Mouse (Mus musculus) forelimb bud, embryonic 11.5 days (tissue): ENCODE measurements around the gene Gm17571.

Experiments
- DNase-seq: peaks from one replicate; pipeline ENCODE4 v3.0.0-alpha.2; 2012; ENCODE audit warnings: low read depth, low spot score

The Gm17571 gene

DNA sequence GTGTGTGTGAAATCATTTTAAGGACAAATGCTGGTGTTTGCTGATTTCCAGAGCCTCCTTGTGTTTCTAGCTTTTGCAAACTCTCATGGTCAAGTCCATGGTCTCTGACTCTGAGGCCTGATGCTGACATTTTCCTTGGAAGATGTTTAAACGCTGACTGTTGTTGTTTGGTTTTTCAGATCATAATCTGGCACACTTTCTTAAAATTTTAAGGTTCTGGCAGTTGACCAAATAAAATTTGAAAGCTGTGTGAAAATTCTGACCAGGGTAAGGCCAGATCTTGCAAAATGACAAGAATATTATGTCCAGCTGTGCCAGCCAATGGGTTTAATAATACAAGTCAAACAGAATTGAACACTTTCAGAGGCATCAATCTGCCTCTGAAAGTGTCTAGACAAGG lies 8.7 kb upstream of the Gm17571 start:
- no peak for DNase-seq

DNA sequence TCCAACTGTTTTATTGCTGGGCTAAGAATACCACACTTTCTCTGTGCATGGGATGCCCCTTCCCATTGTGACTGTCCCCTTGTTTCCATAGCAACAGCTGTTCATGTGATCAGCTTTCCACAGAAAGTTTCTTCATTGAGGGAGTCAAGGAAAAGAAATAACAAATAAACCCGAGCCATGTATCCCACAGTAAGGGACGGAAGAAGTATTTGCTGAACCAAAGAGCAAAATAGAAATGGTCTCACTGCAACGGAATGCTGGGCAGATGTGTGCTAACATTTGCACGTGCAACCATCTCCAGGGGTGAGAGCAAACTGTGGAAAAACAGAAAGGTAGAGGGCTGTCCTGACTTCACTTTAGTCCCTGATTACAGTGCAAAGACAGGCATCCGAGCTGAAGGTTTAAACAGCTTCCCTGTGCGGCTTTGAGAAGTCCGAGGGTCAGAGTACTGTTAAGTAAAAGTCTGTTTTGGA lies 8.1 kb upstream of the Gm17571 start:
- DNase-seq: peak; percentile 16

- peak; percentile 28 for DNase-seq
Measured at GRCm38 (mm10) chr9:13448716-13449115, 2.2 kb upstream of the Gm17571 start.

DNA sequence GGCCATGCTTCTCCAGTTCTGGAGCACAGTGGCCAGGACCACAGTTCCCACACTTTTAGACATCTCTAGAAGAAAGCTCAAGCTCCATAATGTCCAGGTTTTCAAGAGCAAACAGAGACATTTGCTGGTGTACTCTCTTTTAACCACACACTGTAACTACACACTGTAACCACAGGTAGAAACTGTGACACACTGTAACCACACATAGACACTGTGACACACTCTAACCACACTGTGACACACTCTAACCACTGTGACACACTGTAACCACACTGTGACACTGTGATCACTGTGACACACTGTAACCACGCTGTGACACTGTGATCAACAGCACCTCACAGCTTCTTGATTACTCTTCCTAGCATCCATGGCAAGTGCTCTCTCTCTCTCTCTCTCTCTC lies 317 bp downstream of the Gm17571 start:
- no peak for DNase-seq

- no peak for DNase-seq
Measured at GRCm38 (mm10) chr9:13443484-13444211, 2.9 kb downstream of the Gm17571 start.

DNA sequence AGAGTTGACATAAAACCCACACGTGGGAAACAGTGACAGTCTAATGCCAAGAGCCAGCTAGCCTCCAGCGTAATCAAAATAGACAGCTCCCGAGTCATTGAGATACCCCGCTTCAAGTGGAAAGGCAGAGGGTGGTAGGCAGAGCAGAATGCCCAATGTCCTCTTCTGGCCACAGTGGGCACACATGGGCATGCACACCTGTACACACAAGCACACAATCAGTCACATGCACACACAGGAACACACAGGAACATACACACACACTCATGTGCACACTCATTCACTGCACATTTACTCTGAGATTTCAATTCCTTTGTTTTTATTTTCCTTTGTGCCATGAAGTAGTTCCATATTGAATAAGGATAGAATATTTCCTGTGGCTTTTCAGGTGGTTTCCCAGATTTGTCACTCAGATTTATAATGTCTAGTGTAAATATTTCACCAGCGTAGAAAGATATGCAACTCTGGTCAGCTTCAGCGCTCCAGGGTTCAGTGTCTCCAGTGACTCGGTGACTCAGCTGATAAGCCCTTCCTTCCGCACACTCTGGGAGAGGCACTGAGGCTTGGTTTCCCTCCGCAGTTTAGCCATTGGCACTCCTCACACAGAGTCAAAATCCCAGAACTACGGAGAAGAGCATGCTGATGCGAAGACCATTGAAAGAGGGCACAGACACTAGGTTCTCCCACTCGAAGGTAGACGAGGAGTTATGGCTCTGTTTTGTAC lies 4.4 kb downstream of the Gm17571 start:
- no peak for DNase-seq

DNA sequence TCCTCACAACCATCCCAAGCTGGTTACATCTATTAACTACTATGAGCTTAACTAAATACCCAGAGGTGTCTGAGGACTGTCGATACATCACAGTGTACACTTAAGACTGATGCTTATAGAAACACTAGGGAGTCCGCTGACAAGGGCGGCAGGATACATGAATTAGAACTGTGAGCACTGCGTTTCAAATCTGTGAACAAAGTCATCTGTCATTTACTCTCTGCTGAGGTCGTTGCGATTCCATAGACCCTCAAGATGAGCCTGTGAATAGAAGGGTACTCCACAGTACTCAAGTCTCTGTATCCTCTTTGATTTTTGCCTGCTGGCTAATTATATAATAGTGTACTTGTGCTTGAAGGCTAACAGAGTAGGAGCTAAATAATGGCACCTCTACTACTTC lies 5.6 kb downstream of the Gm17571 start:
- no peak for DNase-seq

DNA sequence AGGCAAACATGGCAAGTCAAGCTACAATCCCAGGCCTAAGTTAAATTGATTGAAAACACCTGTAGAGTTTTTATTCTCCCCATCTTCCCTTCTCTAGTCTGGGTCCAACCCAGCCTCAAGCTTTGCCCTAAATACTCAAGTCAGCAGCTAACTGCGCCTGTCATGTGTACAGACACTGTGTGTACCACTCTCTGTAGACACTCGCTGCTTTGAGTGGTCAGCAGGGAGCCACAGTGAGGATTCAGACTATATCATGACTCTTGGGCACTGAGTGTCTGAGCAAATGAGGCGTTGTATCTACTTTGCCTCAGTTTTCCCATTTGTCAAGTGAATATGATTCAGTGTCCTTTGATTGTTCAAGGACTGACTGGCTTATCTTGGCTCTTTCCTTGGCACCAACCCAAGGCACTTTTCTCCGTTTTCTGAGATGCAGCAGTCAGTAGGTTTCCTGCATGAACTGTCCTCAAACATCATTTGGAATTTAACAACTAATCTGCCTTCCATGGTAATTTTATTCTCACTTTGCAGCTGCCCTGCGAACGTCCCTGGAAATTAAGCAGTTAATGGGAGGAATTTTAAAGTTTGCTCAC lies 13.0 kb downstream of the Gm17571 start:
- no peak for DNase-seq

DNA sequence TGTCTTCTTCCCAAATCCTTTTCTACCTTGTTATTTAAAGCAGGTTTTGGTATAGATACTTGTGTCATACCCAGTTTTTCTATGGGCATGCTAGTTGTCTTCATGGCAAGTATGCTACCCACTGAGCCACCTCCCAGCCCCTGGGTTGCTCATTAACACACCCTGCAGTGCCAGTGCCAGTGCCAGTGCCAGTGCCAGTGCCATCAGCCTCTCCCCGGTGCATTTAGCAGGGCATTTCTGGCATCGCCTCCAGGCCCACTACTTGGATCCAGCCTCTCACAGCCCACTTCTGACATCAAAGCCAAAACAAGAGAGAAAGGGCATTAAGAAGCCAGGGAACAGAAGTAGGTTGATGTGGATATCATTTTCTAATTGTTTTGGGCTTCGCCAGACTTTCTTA lies 14.9 kb downstream of the Gm17571 start:
- no peak for DNase-seq

DNA sequence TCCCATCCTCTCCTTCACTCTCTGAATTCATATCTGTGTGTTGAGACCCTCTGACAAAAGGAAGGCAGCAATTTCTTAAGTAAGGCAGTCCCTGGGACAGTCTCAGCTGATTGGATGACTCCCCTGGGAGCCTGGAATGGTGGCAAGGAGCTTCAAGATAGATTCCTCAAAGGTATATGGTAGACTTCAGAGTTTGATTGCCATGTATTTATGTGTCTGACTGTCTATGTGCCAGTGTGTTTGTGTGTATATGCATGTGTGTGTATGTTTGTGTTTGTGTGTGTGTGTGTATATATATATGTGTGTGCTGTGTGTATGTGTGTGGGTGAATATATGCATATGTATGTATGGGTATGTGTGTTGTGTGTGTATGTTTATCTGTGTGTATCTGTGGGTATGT lies 15.8 kb downstream of the Gm17571 start:
- no peak for DNase-seq

DNA sequence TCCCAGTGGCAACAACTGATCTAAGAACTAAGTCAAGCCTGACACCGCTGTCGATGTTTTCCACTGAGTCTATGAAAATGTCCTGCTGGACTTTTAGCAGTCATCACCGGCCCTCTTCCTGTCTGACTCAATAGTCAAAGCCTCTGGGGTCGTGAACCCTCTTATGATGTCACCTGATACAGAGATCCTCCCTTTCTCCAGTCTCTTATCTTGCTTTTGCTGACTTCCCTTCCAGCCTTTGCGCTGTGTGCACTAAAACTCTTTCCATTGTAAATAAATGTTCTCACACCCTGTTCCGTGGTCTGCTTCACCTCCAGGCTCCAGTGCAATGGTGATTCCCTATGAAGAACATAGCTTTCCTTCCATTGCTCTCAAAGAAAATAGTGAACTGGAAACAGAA lies 16.3 kb downstream of the Gm17571 start:
- DNase-seq: no peak

GRCm38 (mm10) chr9:13429477-13430125 lies 17.0 kb downstream of the Gm17571 start:
- DNase-seq: no peak

DNA sequence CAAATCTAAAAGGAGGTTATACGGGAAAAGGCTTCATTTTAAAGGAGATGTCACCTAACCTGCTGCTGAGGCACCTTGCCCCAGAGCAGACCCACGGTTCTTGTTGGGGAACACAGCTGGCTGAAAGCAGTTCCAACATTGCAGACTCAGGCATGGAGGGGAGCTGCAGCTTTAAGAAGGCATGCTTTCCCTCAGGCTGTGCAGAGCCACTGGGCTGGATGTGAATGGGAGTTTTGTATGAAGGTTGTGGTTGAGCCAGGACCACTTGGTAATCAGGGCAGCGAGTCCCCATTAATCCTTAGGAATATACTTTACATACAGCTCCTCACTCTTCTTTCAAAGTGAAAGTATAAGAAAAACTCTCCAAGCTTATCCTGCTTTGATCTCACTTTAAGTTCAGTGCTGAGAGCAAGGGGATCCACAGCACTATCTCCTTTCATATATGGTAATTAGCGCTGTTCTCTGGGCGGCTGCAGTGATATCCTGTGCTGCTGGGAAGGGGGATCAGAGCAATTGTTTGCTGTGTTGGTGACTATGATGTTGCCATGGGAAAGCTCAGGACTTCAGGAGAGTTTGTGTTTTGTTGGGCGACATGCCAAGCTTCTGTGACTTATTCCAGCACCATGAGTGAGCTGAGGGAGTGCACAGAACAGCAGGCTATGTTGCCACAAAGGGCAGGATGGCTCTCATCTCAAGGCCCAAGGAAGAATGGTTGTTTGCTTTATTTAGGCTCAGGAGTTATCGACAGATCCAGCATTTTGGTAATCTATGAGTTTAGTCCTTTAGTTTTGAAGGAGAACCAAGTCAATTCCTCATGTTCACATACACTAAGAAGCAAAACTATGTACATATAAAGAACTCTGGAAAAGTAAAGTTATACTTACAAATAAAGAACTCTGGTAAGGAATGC lies 21.3 kb downstream of the Gm17571 start:
- peak; percentile 57 for DNase-seq

DNA sequence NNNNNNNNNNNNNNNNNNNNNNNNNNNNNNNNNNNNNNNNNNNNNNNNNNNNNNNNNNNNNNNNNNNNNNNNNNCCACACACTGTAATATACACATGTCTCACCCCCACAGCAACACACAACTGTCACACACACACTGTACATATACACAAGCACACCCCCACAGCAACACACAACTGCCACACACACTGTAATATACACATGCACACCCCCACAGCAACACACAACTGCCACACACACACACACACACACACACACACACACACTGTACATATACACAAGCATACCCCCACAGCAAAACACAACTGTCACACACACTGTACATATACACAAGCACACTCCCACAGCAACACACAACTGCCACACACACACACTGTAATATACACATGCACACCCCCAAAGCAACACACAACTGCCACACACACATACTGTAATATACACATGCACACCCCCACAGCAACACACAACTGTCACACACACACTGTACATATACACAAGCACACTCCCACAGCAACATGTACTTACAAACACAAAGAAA lies 32.3 kb downstream of the Gm17571 start:
- no peak for DNase-seq
